Mouse (Mus musculus) forelimb bud, embryonic 11.5 days (tissue): ENCODE measurements around the gene Olfr31.

ENCODE experiments used
- DNase-seq: peaks from one replicate; pipeline ENCODE4 v3.0.0-alpha.2; 2012; ENCODE audit warnings: low read depth, low spot score

Olfr31 gene

GRCm38 (mm10) chr14:14322528-14322927 lies at the start of gene Olfr31:
Gene Olfr31, plus strand, starts transcription at chr14:14322828.
- no peak for DNase-seq

- no peak for DNase-seq
These were observed 28.2 kb upstream of the Olfr31 start for GRCm38 (mm10) chr14:14294426-14294825.

GRCm38 (mm10) chr14:14308938-14309337 lies 13.7 kb upstream of the Olfr31 start:
- DNase-seq = no peak

- DNase-seq = no peak
These were observed 13.2 kb upstream of the Olfr31 start for GRCm38 (mm10) chr14:14309416-14309815.

- peak; percentile 88 for DNase-seq
These were observed 22.7 kb downstream of the Olfr31 start for GRCm38 (mm10) chr14:14345113-14345871.

- DNase-seq = no peak
These were observed 23.6 kb downstream of the Olfr31 start, which contains the start of gene Il3ra for GRCm38 (mm10) chr14:14345948-14346812. Gene Il3ra, plus strand, starts transcription at chr14:14346275.

- DNase-seq = no peak
These were observed 24.1 kb downstream of the Olfr31 start for GRCm38 (mm10) chr14:14346813-14347100.

GRCm38 (mm10) chr14:14347151-14347835 lies 24.7 kb downstream of the Olfr31 start:
- no peak for DNase-seq

- no peak for DNase-seq
These were observed 25.4 kb downstream of the Olfr31 start for GRCm38 (mm10) chr14:14347836-14348621.

- no peak for DNase-seq
These were observed 26.2 kb downstream of the Olfr31 start for GRCm38 (mm10) chr14:14348674-14349401.

GRCm38 (mm10) chr14:14349485-14350262 lies 27.0 kb downstream of the Olfr31 start:
- no peak for DNase-seq

- no peak for DNase-seq
These were observed 27.9 kb downstream of the Olfr31 start for GRCm38 (mm10) chr14:14350263-14351147.

GRCm38 (mm10) chr14:14351148-14351455 lies 28.5 kb downstream of the Olfr31 start:
- no peak for DNase-seq

- no peak for DNase-seq
These were observed 29.3 kb downstream of the Olfr31 start for GRCm38 (mm10) chr14:14351721-14352590.

- DNase-seq = peak; percentile 76
These were observed 30.0 kb downstream of the Olfr31 start for GRCm38 (mm10) chr14:14352606-14353005.

- no peak for DNase-seq
These were observed 30.6 kb downstream of the Olfr31 start for GRCm38 (mm10) chr14:14353081-14353732.

GRCm38 (mm10) chr14:14353740-14354510 lies 31.3 kb downstream of the Olfr31 start:
- DNase-seq = no peak
